In the genomic region with DNA sequence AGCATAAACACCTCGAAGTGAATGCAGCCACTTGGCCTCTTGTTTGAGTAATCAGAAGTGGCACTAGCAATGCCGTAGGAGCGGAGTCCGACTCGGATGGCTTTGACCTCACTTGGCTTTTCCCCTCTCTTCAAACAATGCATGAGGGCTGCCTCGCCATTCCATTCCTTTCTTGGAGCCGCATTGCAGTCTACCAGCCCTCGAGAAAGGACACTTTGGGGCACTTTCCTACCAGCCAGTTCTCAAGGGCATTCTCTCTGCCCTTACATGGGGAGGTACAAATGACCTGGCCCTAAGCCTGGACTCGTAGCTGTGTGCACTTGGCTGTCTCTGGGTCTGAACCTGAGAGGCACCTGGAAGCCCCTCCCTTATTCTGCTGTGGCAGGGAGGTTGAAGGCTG, we compare ENCODE assay signal across 13 mouse cellular contexts.
DNase-seq lines count a peak whose midpoint lies in the region; ATAC-seq lines count a peak whose summit lies in the region.
"Had no signal": no experiment of that assay in that cellular context is flagged by ENCODE, and none has a peak within 500 bp of the region (broad histone marks: within the 10 kb centered on the region; RNA-seq: fewer than 3 reads in every experiment).

No protein-coding gene starts in this region.

- H3K36me3 ChIP-seq in kidney, embryonic 14.5 days (ENCODE audit: control insufficient read depth, insufficient read depth, low read length), result peaks cover 3% of the 10 kb centered on the region; the same call in 1 of the 2 replicates
- H3K36me3 ChIP-seq in heart, embryonic 10.5 days, result peaks cover 7% of the 10 kb centered on the region
- H3K36me3 ChIP-seq in limb, embryonic 10.5 days, result peaks cover 8% of the 10 kb centered on the region; the same call in 1 of the 2 replicates
- H3K36me3 ChIP-seq: forebrain, embryonic 12.5 days; liver, embryonic 13.5 days; midbrain, embryonic 10.5 days had no signal

- H3K4me1 ChIP-seq in kidney, embryonic 14.5 days (ENCODE audit: control insufficient read depth, insufficient read depth, low read length), result no peaks in the 10 kb centered on the region
- peaks cover 45% of the 10 kb centered on the region for H3K4me1 ChIP-seq in heart, embryonic 10.5 days
- H3K4me1 ChIP-seq in limb, embryonic 10.5 days, result peaks cover 27% of the 10 kb centered on the region
- H3K4me1 ChIP-seq: forebrain, embryonic 12.5 days; liver, embryonic 13.5 days had no signal

- no peak for ATAC-seq in kidney, embryonic 14.5 days (ENCODE audit: low FRiP score, low TSS enrichment)
- no peak for ATAC-seq in granulocyte monocyte progenitor cell, adult 5-6 weeks (replicated peaks; ENCODE audit: poor library complexity, severe bottlenecking)

- peak; percentile 38 for DNase-seq in kidney, adult 11 months
- DNase-seq in heart, embryonic 10.5 days (ENCODE audit: low spot score), result no peak
- DNase-seq in limb, embryonic 10.5 days (ENCODE audit: low spot score), result no peak
- DNase-seq in lung, postnatal 36 days, result peak; percentile 87
- no peak for DNase-seq in thymus, postnatal 4 days
- no peak for DNase-seq in urinary bladder, postnatal 36 days (ENCODE audit: low spot score in 2 of 2)
- DNase-seq: cerebellum, adult 11-12 months; liver, embryonic 13.5 days; thymus, adult 18-20 months had no signal

- H3K9ac ChIP-seq in kidney, embryonic 14.5 days (ENCODE audit: low read depth, low read length), result no peak overlapping the region
- H3K9ac ChIP-seq: forebrain, embryonic 12.5 days; liver, embryonic 13.5 days had no signal

- H3K27ac ChIP-seq in kidney, embryonic 14.5 days (ENCODE audit: low read depth, low read length), result no peak overlapping the region
- H3K27ac ChIP-seq in heart, embryonic 10.5 days, result peak overlapping the region; percentile 17; the same call in 1 of the 2 replicates
- H3K27ac ChIP-seq in limb, embryonic 10.5 days, result peak overlapping the region; percentile 8; the same call in 1 of the 2 replicates
- H3K27ac ChIP-seq: forebrain, embryonic 12.5 days; liver, embryonic 13.5 days; midbrain, embryonic 10.5 days had no signal

- H3K27me3 ChIP-seq in kidney, embryonic 14.5 days (ENCODE audit: control insufficient read depth, insufficient read depth, low read length), result no peaks in the 10 kb centered on the region
- no peaks in the 10 kb centered on the region for H3K27me3 ChIP-seq in heart, embryonic 10.5 days (ENCODE audit: insufficient read depth, poor library complexity, severe bottlenecking)
- no peaks in the 10 kb centered on the region for H3K27me3 ChIP-seq in limb, embryonic 10.5 days (ENCODE audit: low read depth, poor library complexity, severe bottlenecking)
- H3K27me3 ChIP-seq: forebrain, embryonic 12.5 days; liver, embryonic 13.5 days had no signal

- H3K4me3 ChIP-seq in kidney, embryonic 14.5 days (ENCODE audit: low read length), result no peak overlapping the region
- H3K4me3 ChIP-seq in heart, embryonic 10.5 days, result no peak overlapping the region
- H3K4me3 ChIP-seq in limb, embryonic 10.5 days, result no peak overlapping the region
- H3K4me3 ChIP-seq: forebrain, embryonic 12.5 days; liver, embryonic 13.5 days; midbrain, embryonic 10.5 days had no signal

- no peak overlapping the region for H3K4me2 ChIP-seq in kidney, embryonic 14.5 days (replicated peaks; ENCODE audit: low read depth, low read length)
- H3K4me2 ChIP-seq: forebrain, embryonic 12.5 days; liver, embryonic 13.5 days had no signal

- no peaks in the 10 kb centered on the region for H3K9me3 ChIP-seq in kidney, embryonic 14.5 days (ENCODE audit: control insufficient read depth, low read length)
- 0 out of 2 replicates have a peak, but pooled peaks cover 2% of the 10 kb centered on the region for H3K9me3 ChIP-seq in heart, embryonic 10.5 days
- H3K9me3 ChIP-seq in limb, embryonic 10.5 days (replicated peaks), result no peaks in the 10 kb centered on the region; the same call in 1 of the 2 replicates
- H3K9me3 ChIP-seq: forebrain, embryonic 12.5 days; liver, embryonic 13.5 days; midbrain, embryonic 10.5 days had no signal

- 85% methylated on average over 9 of the region's 9 CpGs for WGBS in kidney, embryonic 14.5 days
- 69% methylated on average over 9 of the region's 9 CpGs for WGBS in heart, embryonic 10.5 days
- WGBS in limb, embryonic 10.5 days, result 91% methylated on average over 9 of the region's 9 CpGs

Comparison
In these comparisons a context has a peak if more than half of its experiments do, and no peak if none do; other contexts are left out.
1. DNase-seq: peak in kidney, adult 11 months (single experiment) and lung, postnatal 36 days (single experiment); none in heart, embryonic 10.5 days (single experiment), limb, embryonic 10.5 days (single experiment), thymus, postnatal 4 days (single experiment) and urinary bladder, postnatal 36 days (0 of 2).